In genomic region chr2:18976175-18976574, GRCm38 (mm10) we compare ENCODE assay signal across 23 mouse cellular contexts. TPM values are rescaled to one million over a fixed set of nuclear protein-coding genes. Genes with fewer than 3 reads are reported as not detected.
DNase-seq lines count a peak whose midpoint lies in the region; ATAC-seq lines count a peak whose summit lies in the region.
"Had no signal": no experiment of that assay in that cellular context is flagged by ENCODE, and none has a peak within 500 bp of the region (broad histone marks: within the 10 kb centered on the region; RNA-seq: fewer than 3 reads in every experiment).

No protein-coding gene starts in this region.

- no peak overlapping the region for H3K9ac ChIP-seq in liver, embryonic 13.5 days
- H3K9ac ChIP-seq in liver, embryonic 11.5 days (ENCODE audit: low read depth, low read length): no peak overlapping the region
- H3K9ac ChIP-seq: embryonic facial prominence, embryonic 12.5 days; hindbrain, embryonic 12.5 days had no signal

- H3K27ac ChIP-seq in liver, embryonic 13.5 days: peak overlapping the region; percentile 41; the same call in 1 of the 2 replicates
- no peak overlapping the region for H3K27ac ChIP-seq in liver, embryonic 11.5 days (ENCODE audit: low read depth, low read length)
- H3K27ac ChIP-seq: embryonic facial prominence, embryonic 12.5 days; hindbrain, embryonic 12.5 days had no signal

- H3K4me3 ChIP-seq in liver, embryonic 13.5 days (replicated peaks): no peak overlapping the region
- H3K4me3 ChIP-seq in liver, embryonic 11.5 days (ENCODE audit: low read depth, low read length): no peak overlapping the region
- H3K4me3 ChIP-seq: embryonic facial prominence, embryonic 12.5 days; erythroblast, embryonic 14.5 days; hindbrain, embryonic 12.5 days; myocyte had no signal

- no peak for ATAC-seq in liver, embryonic 13.5 days (ENCODE audit: low read depth)
- no peak for ATAC-seq in liver, embryonic 11.5 days (replicated peaks; ENCODE audit: low FRiP score)
- ATAC-seq in inflammation-experienced regulatory T-cells, adult 6 months: peak; percentile 42
- ATAC-seq: forebrain, embryonic 14.5 days had no signal

- no peaks in the 10 kb centered on the region for H3K27me3 ChIP-seq in liver, embryonic 13.5 days
- H3K27me3 ChIP-seq in liver, embryonic 11.5 days (replicated peaks; ENCODE audit: control insufficient read depth, insufficient read depth, low read length): no peaks in the 10 kb centered on the region
- H3K27me3 ChIP-seq: CH12.LX; embryonic facial prominence, embryonic 12.5 days; hindbrain, embryonic 12.5 days; megakaryocyte, embryonic 14.5 days had no signal

- 67% methylated on average over 2 of the region's 2 CpGs for WGBS in liver, embryonic 13.5 days (ENCODE audit: insufficient replicate concordance)
- WGBS in liver, embryonic 11.5 days: 80% methylated on average over 2 of the region's 2 CpGs

- peaks cover 4% of the 10 kb centered on the region; the same call in 1 of the 2 replicates for H3K9me3 ChIP-seq in liver, embryonic 13.5 days (replicated peaks)
- peaks cover 3% of the 10 kb centered on the region; the same call in 1 of the 2 replicates for H3K9me3 ChIP-seq in liver, embryonic 11.5 days (ENCODE audit: control insufficient read depth, low read length)
- H3K9me3 ChIP-seq: embryonic facial prominence, embryonic 12.5 days had no signal

- peaks cover 11% of the 10 kb centered on the region; the same call in 1 of the 2 replicates for H3K36me3 ChIP-seq in liver, embryonic 13.5 days
- no peaks in the 10 kb centered on the region for H3K36me3 ChIP-seq in liver, embryonic 11.5 days (ENCODE audit: control insufficient read depth, insufficient read depth, low read length)
- H3K36me3 ChIP-seq: embryonic facial prominence, embryonic 12.5 days; hindbrain, embryonic 12.5 days had no signal

- no peak for DNase-seq in liver, embryonic 13.5 days
- no peak for DNase-seq in liver, embryonic 11.5 days (ENCODE audit: low spot score)
- peak; percentile 73 for DNase-seq in 416B (ENCODE audit: low read depth)
- DNase-seq in CD4-positive helper T cell, adult 2 months (ENCODE audit: low read depth, low spot score): peak; percentile 28
- no peak for DNase-seq in thymus, postnatal 10 days (ENCODE audit: low spot score in 2 of 2)
- DNase-seq in right cerebral cortex, postnatal 36 days (ENCODE audit: low spot score in 2 of 2): no peak
- no peak for DNase-seq in frontal cortex, postnatal 36 days (ENCODE audit: low spot score in 2 of 2)
- DNase-seq: adrenal gland, adult 2 months; cerebellum, adult 9-10 months; gastrocnemius, postnatal 14 days; kidney, adult 2 months; kidney, postnatal 10 days; midbrain, embryonic 14.5 days; right cerebral cortex, postnatal 4 days; thymus, adult 18-20 months had no signal

- H3K4me2 ChIP-seq in liver, embryonic 13.5 days: no peak overlapping the region
- no peak overlapping the region for H3K4me2 ChIP-seq in liver, embryonic 11.5 days
- H3K4me2 ChIP-seq: embryonic facial prominence, embryonic 12.5 days; hindbrain, embryonic 12.5 days had no signal

- H3K4me1 ChIP-seq in liver, embryonic 13.5 days (replicated peaks): peaks cover 79% of the 10 kb centered on the region
- H3K4me1 ChIP-seq in liver, embryonic 11.5 days (replicated peaks; ENCODE audit: control insufficient read depth, insufficient read depth, low read length): peaks cover 28% of the 10 kb centered on the region
- H3K4me1 ChIP-seq: embryonic facial prominence, embryonic 12.5 days had no signal

RNA-seq across cellular contexts. Expression of gene Pip4k2a, which starts 21.8 kb away (rescaled TPM):
- 15.8 and 18.8 TPM in 2 replicates for polyA plus RNA-seq in liver, embryonic 13.5 days (2015; fragmentation: Nextera tagmentation; extraction: Ambion mirVana)
- polyA plus RNA-seq in liver, embryonic 11.5 days (2014; fragmentation: Nextera tagmentation; extraction: Ambion mirVana): 20.1 and 20.5 TPM in 2 replicates
- polyA plus RNA-seq in inflammation-experienced regulatory T-cells, adult 6 months (2017; shearing (Covaris generic)): 10 to 100 TPM; 16.7 to 23.5 (median 18.4) TPM

RNA-seq across cellular contexts. Expression of gene 4930426L09Rik, which starts 22.0 kb away (rescaled TPM):
- polyA plus RNA-seq in liver, embryonic 13.5 days (2015; fragmentation: Nextera tagmentation; extraction: Ambion mirVana): 0.17 and 0.22 TPM in 2 replicates
- polyA plus RNA-seq in liver, embryonic 11.5 days (2014; fragmentation: Nextera tagmentation; extraction: Ambion mirVana): 0.21 and 0.48 TPM in 2 replicates
- under 1 TPM; 0.33 to 0.99 (median 0.41) TPM for polyA plus RNA-seq in inflammation-experienced regulatory T-cells, adult 6 months (2017; shearing (Covaris generic))
- polyA plus RNA-seq: erythroblast, embryonic 14.5 days had no signal

Comparison
In these comparisons a context has a peak if more than half of its experiments do, and no peak if none do; other contexts are left out.
1. DNase-seq: peak in 416B (single experiment) and CD4-positive helper T cell, adult 2 months (single experiment); none in liver, embryonic 13.5 days (single experiment), liver, embryonic 11.5 days (single experiment), thymus, postnatal 10 days (0 of 2), right cerebral cortex, postnatal 36 days (0 of 2) and frontal cortex, postnatal 36 days (0 of 2).